Mouse (Mus musculus) spleen, adult 2 months (tissue): ENCODE measurements around the gene Zfp764. TPM values are rescaled to one million over a fixed set of nuclear protein-coding genes. Genes with fewer than 3 reads are reported as not detected.

Experiments
- DNase-seq, 2 experiments: peaks; one replicate each; pipeline versions ENCODE4 v3.0.0 to v3.0.0-alpha.2; 2012 to 2021; ENCODE audit warnings: low spot score in 2 of 2, low read depth in 1 of 2
- H3K27ac ChIP-seq: fragments of 200-500 bp; 2 replicates; pipeline ENCODE4 v1.5.1; 2012; ENCODE audit warnings: low read length, inconsistent platforms; ENCODE audit not compliant: insufficient read depth
- H3K27me3 ChIP-seq: fragments of 200-500 bp; 2 replicates; pipeline ENCODE4 v1.6.1; 2012; ENCODE audit warnings: mild to moderate bottlenecking, moderate library complexity, low read length, inconsistent platforms; ENCODE audit not compliant: control insufficient read depth, insufficient read depth
- H3K36me3 ChIP-seq: fragments of 200-500 bp; 2 replicates; pipeline ENCODE4 v1.6.1; 2012; ENCODE audit warnings: mild to moderate bottlenecking, low read length, inconsistent platforms; ENCODE audit not compliant: control insufficient read depth, insufficient read depth
- H3K4me1 ChIP-seq: fragments of 200-500 bp; 2 replicates; pipeline ENCODE4 v1.6.1; 2011; ENCODE audit warnings: inconsistent platforms; ENCODE audit not compliant: control insufficient read depth, insufficient read depth, insufficient read length
- H3K4me3 ChIP-seq: fragments of 200-500 bp; 2 replicates; pipeline ENCODE4 v1.5.1; 2011; ENCODE audit warnings: mild to moderate bottlenecking, inconsistent platforms; ENCODE audit not compliant: insufficient read depth, insufficient read length; ENCODE audit errors: extremely low read depth
- CTCF ChIP-seq: fragments of 200-500 bp; IDR thresholded peaks from 2 replicates; pipeline ENCODE4 v1.5.1; 2011; ENCODE audit warnings: mild to moderate bottlenecking, inconsistent platforms; ENCODE audit not compliant: insufficient read depth, insufficient read length, insufficient replicate concordance; ENCODE audit errors: extremely low read depth
- POLR2A ChIP-seq: fragments of 200-500 bp; IDR thresholded peaks from 2 replicates; pipeline ENCODE4 v1.6.1; 2011; ENCODE audit warnings: low read depth, low read length, inconsistent platforms
- WGBS: fragments of 180-500 bp; shearing (Covaris S2); methylation state at CpG from one replicate; pipeline ENCODE4 v1.1.7; 2018; 5-methylcytosine and 5-hydroxymethylcytosine counted together
- polyA plus RNA-seq: library from polyadenylated mRNA; depleted of rRNA; stranded (reverse); fragments of >200 nt; gene quantifications from 2 replicates; pipeline ENCODE4 v1.2.3, GENCODE M21; 2012

Zfp764 gene
- polyA plus RNA-seq, 1 experiment: 6.1 TPM

- 94% methylated on average over 3 of the region's 3 CpGs for WGBS
Measured at GRCm38 (mm10) chr7:127437724-127438123, 31.1 kb upstream of the Zfp764 start.

GRCm38 (mm10) chr7:127435206-127435605 lies 28.6 kb upstream of the Zfp764 start:
- no peaks in the 10 kb centered on the region for H3K4me1 ChIP-seq
- no peak for TF ChIP-seq POLR2A
- TF ChIP-seq CTCF: no peak
- WGBS: 82% methylated on average over 4 of the region's 4 CpGs

More at GRCm38 (mm10) chr7:127437724-127438123, 31.1 kb upstream of the Zfp764 start:
- Histone ChIP-seq H3K27me3 (no peaks in the 10 kb centered on the region), H3K4me1 (no peaks in the 10 kb centered on the region), H3K36me3 (peaks cover 2% of the 10 kb centered on the region; the same call in 1 of the 2 replicates), H3K27ac (no peak overlapping the region), H3K4me3 (no peak overlapping the region)
- DNase-seq: no peak
- TF ChIP-seq POLR2A (no peak), CTCF (peak; percentile 31; the same call in 1 of the 2 replicates)

GRCm38 (mm10) chr7:127426354-127426753 lies 19.7 kb upstream of the Zfp764 start:
- TF ChIP-seq CTCF (no peak), POLR2A (no peak)
- 66% methylated on average over 3 of the region's 3 CpGs for WGBS
- DNase-seq: no peak
- no peak overlapping the region for H3K27ac ChIP-seq
- no peaks in the 10 kb centered on the region for H3K36me3 ChIP-seq
- H3K4me3 ChIP-seq: no peak overlapping the region
- no peaks in the 10 kb centered on the region for H3K27me3 ChIP-seq
- H3K4me1 ChIP-seq: 0 out of 2 replicates have a peak, but pooled peaks cover under 1% of the 10 kb centered on the region

More at GRCm38 (mm10) chr7:127435206-127435605, 28.6 kb upstream of the Zfp764 start:
- Histone ChIP-seq H3K27me3 (no peaks in the 10 kb centered on the region), H3K27ac (no peak overlapping the region), H3K4me3 (no peak overlapping the region), H3K36me3 (no peaks in the 10 kb centered on the region)
- no peak for DNase-seq

- no peaks in the 10 kb centered on the region for H3K27me3 ChIP-seq
- DNase-seq: no peak
- 92% methylated on average over 2 of the region's 2 CpGs for WGBS
Measured at GRCm38 (mm10) chr7:127425911-127426310, 19.3 kb upstream of the Zfp764 start.

GRCm38 (mm10) chr7:127425291-127425690 lies 18.7 kb upstream of the Zfp764 start:
- DNase-seq: no peak
- Histone ChIP-seq H3K27me3 (no peaks in the 10 kb centered on the region), H3K36me3 (no peaks in the 10 kb centered on the region), H3K4me1 (0 out of 2 replicates have a peak, but pooled peaks cover 3% of the 10 kb centered on the region), H3K27ac (no peak overlapping the region), H3K4me3 (no peak overlapping the region)
- no peak for TF ChIP-seq POLR2A
- no peak for TF ChIP-seq CTCF
- WGBS: 90% methylated on average over 3 of the region's 3 CpGs

More at GRCm38 (mm10) chr7:127425911-127426310, 19.3 kb upstream of the Zfp764 start:
- Histone ChIP-seq H3K4me1 (0 out of 2 replicates have a peak, but pooled peaks cover 3% of the 10 kb centered on the region), H3K36me3 (no peaks in the 10 kb centered on the region), H3K4me3 (no peak overlapping the region), H3K27ac (no peak overlapping the region)
- no peak for TF ChIP-seq CTCF
- TF ChIP-seq POLR2A: no peak

GRCm38 (mm10) chr7:127422247-127422646 lies 15.6 kb upstream of the Zfp764 start:
- Histone ChIP-seq H3K27me3 (no peaks in the 10 kb centered on the region), H3K4me3 (peak overlapping the region; percentile 51), H3K27ac (no peak overlapping the region), H3K4me1 (0 out of 2 replicates have a peak, but pooled peaks cover 3% of the 10 kb centered on the region), H3K36me3 (peaks cover 7% of the 10 kb centered on the region)
- TF ChIP-seq CTCF (no peak), POLR2A (no peak)
- no peak for DNase-seq
- 2% methylated on average over 15 of the region's 15 CpGs for WGBS
